8 mouse cellular contexts compared by ENCODE assay signal in the genomic region with DNA sequence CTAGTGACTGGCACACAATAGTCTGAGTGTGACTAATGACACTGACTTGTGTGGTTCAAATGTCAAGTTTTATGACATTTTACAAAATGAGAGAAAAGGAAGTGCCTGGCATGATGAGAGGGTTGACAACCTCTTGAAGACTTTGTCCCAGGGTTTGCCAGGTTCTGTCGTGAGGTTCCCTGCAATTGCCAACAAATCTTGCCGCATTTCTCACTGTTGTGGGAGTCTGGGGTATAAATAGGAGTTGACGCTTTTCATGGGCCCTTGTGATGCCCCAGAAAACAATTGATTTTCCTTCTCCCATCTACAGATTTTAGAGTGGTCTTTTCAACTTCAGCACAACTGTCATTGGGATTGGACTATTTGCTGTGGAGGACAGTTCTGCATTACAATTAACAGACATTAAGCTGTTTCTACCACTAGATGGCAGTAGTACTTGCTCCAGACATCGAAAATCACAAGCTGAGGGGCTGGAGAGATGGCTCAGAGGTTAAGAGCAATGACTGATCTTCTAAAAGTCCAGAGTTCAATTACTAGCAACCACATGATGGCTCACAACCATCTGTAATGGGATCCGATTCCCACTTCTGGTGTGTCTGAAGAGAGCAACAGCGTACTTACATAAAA. TPM values are rescaled to one million over a fixed set of nuclear protein-coding genes. Genes with fewer than 3 reads are reported as not detected.
DNase-seq lines count a peak whose midpoint lies in the region; ATAC-seq and TF ChIP-seq lines count a peak whose summit lies in the region.
"Had no signal": no experiment of that assay in that cellular context is flagged by ENCODE, and none has a peak within 500 bp of the region (broad histone marks: within the 10 kb centered on the region; RNA-seq: fewer than 3 reads in every experiment).

No protein-coding gene starts in this region.

- peak; percentile 85 for TF ChIP-seq CTCF in left cerebral cortex, adult 2 months (IDR thresholded peaks at IDR 0.05)
- peak; percentile 30 for TF ChIP-seq CTCF in ES-Bruce4 (IDR thresholded peaks at IDR 0.05; ENCODE audit: low read depth, low read length)
- TF ChIP-seq CTCF in lung, adult 2 months (IDR thresholded peaks at IDR 0.05; ENCODE audit: insufficient read depth, low read length) = peak; percentile 44; the same call in 1 of the 2 replicates

- ATAC-seq in granulocyte monocyte progenitor cell, adult 5-6 weeks (replicated peaks; ENCODE audit: poor library complexity, severe bottlenecking) = peak; percentile 38

- H3K27me3 ChIP-seq in ES-Bruce4 (ENCODE audit: control insufficient read depth, insufficient read depth, low read length, poor library complexity, severe bottlenecking) = no peaks in the 10 kb centered on the region

- no peak for DNase-seq in left cerebral cortex, adult 2 months (ENCODE audit: extremely low spot score in 1 of 2, low spot score in 2 of 2)
- DNase-seq in left cerebral cortex, adult 18-20 months (ENCODE audit: low spot score in 2 of 2) = no peak
- peak; percentile 76 for DNase-seq in adipocyte (ENCODE audit: low spot score)
- no peak for DNase-seq in lung, adult 2 months
- DNase-seq in ovary, postnatal 36 days (ENCODE audit: low spot score) = no peak

- no peak overlapping the region for H3K9ac ChIP-seq in ES-Bruce4 (ENCODE audit: low read depth, poor library complexity, severe bottlenecking)
- H3K9ac ChIP-seq: neural tube, embryonic 13.5 days had no signal

- TF ChIP-seq POLR2A in ES-Bruce4 (IDR thresholded peaks at IDR 0.05; ENCODE audit: insufficient read depth, low read length) = no peak
- TF ChIP-seq POLR2A in lung, adult 2 months (IDR thresholded peaks at IDR 0.05; ENCODE audit: borderline replicate concordance, extremely low read depth, low read depth, low read length) = no peak

- H3K4me3 ChIP-seq in left cerebral cortex, adult 2 months = no peak overlapping the region
- no peak overlapping the region for H3K4me3 ChIP-seq in ES-Bruce4 (ENCODE audit: low read depth, low read length)
- no peak overlapping the region for H3K4me3 ChIP-seq in lung, adult 2 months (replicated peaks; ENCODE audit: extremely low read depth, low read depth, low read length)
- H3K4me3 ChIP-seq: neural tube, embryonic 13.5 days had no signal

- no peaks in the 10 kb centered on the region for H3K9me3 ChIP-seq in ES-Bruce4 (replicated peaks; ENCODE audit: control insufficient read depth, insufficient read depth, low read length, poor library complexity, severe bottlenecking)
- H3K9me3 ChIP-seq: neural tube, embryonic 13.5 days had no signal

- intact Hi-C loops in left cerebral cortex, adult 2 months (cut with DNase I) = loop anchor here (5.0 to 10.0 kb wide), 7 partner anchors 119 to 524 kb away; partner anchors contain the start of genes Anapc1, Slc20a1 and Ttl

- H3K4me1 ChIP-seq in ES-Bruce4 (ENCODE audit: control insufficient read depth, insufficient read depth, low read length) = no peaks in the 10 kb centered on the region
- H3K4me1 ChIP-seq in lung, adult 2 months (ENCODE audit: control insufficient read depth, insufficient read depth, low read length) = no peaks in the 10 kb centered on the region

- 33% methylated on average over 6 of the region's 6 CpGs for WGBS in lung, adult 2 months

- no peaks in the 10 kb centered on the region for H3K36me3 ChIP-seq in ES-Bruce4 (ENCODE audit: control insufficient read depth, insufficient read depth, low read length, poor library complexity, severe bottlenecking)
- H3K36me3 ChIP-seq: neural tube, embryonic 13.5 days had no signal

- H3K27ac ChIP-seq in left cerebral cortex, adult 2 months = no peak overlapping the region
- H3K27ac ChIP-seq in ES-Bruce4 (ENCODE audit: insufficient read depth, low read length) = no peak overlapping the region
- H3K27ac ChIP-seq: neural tube, embryonic 13.5 days had no signal

- TF ChIP-seq EP300 in ES-Bruce4 (IDR thresholded peaks at IDR 0.05; ENCODE audit: insufficient read depth, low read depth, low read length) = no peak

RNA-seq across cellular contexts. Expression of gene Zc3h8, which starts 4.2 kb away (rescaled TPM):
- 1 to 10 TPM; 6.8 to 7.1 TPM for total RNA-seq in left cerebral cortex, adult 2 months (2021)
- 1 to 10 TPM; 6.8 to 8.4 TPM for total RNA-seq in left cerebral cortex, adult 18-20 months (2021)
- polyA plus RNA-seq in ES-Bruce4 (2011; ENCODE audit: insufficient read depth, insufficient read length, low read depth, missing spikeins) = 11.6 and 13.1 TPM in 2 replicates
- 10.5 and 15.4 TPM in 2 replicates for total RNA-seq in granulocyte monocyte progenitor cell, adult 5-6 weeks (2014; fragmentation: Nextera tagmentation)
- total RNA-seq in granulocyte monocyte progenitor cell, adult 5-6 weeks (2017) = 9.9 and 19.1 TPM in 2 replicates
- 0.58 and 1.6 TPM in 2 replicates for polyA plus RNA-seq in lung, adult 2 months (2012; rRNA removed)

RNA-seq across cellular contexts. Expression of gene Zc3h6, which starts 19.1 kb away (rescaled TPM):
- total RNA-seq in left cerebral cortex, adult 2 months (2021) = 10 to 100 TPM; 14.4 to 19.8 TPM
- 10 to 100 TPM; 12.4 to 16.4 TPM for total RNA-seq in left cerebral cortex, adult 18-20 months (2021)
- 10.8 and 12.7 TPM in 2 replicates for polyA plus RNA-seq in ES-Bruce4 (2011; ENCODE audit: insufficient read depth, insufficient read length, low read depth, missing spikeins)
- total RNA-seq in granulocyte monocyte progenitor cell, adult 5-6 weeks (2014; fragmentation: Nextera tagmentation) = 0.82 and 3.7 TPM in 2 replicates
- total RNA-seq in granulocyte monocyte progenitor cell, adult 5-6 weeks (2017) = 1.9 TPM in 2 replicates
- 1.00 and 1.3 TPM in 2 replicates for polyA plus RNA-seq in lung, adult 2 months (2012; rRNA removed)

RNA-seq across cellular contexts. Expression of gene Gm10762, which starts 19.4 kb away (rescaled TPM):
- total RNA-seq in left cerebral cortex, adult 2 months (2021) = 1 to 10 TPM; 5.0 to 5.4 TPM
- total RNA-seq in left cerebral cortex, adult 18-20 months (2021) = 1 to 10 TPM; 3.4 TPM
- 0.72 and 1.8 TPM in 2 replicates for polyA plus RNA-seq in ES-Bruce4 (2011; ENCODE audit: insufficient read depth, insufficient read length, low read depth, missing spikeins)
- 2.8 and 7.7 TPM in 2 replicates for total RNA-seq in granulocyte monocyte progenitor cell, adult 5-6 weeks (2014; fragmentation: Nextera tagmentation)
- 4.0 and 10.5 TPM in 2 replicates for total RNA-seq in granulocyte monocyte progenitor cell, adult 5-6 weeks (2017)
- 4.2 and 4.6 TPM in 2 replicates for polyA plus RNA-seq in lung, adult 2 months (2012; rRNA removed)

Comparison
In these comparisons a context has a peak if more than half of its experiments do, and no peak if none do; other contexts are left out.
1. CTCF ChIP-seq: peak in every context shown above with its lines; median percentile 85 in left cerebral cortex, adult 2 months; 44 in lung, adult 2 months; 30 in ES-Bruce4.